Mouse (Mus musculus) cortical plate, adult 2 months (tissue): ENCODE measurements at regions not wholly inside any gene's neighbourhood (a gene's known extent, or its start where the extent isn't known, plus 50 kb on each side); places are given as distances from the start of the nearest gene placed in this dataset.

Source experiments
- CTCF ChIP-seq: fragments of 200-500 bp; IDR thresholded peaks from 2 replicates; pipeline ENCODE4 v1.5.1; 2011; ENCODE audit warnings: mild to moderate bottlenecking, control low read depth, low read length; ENCODE audit not compliant: insufficient read depth; ENCODE audit errors: extremely low read depth
- POLR2A ChIP-seq: fragments of 200-500 bp; IDR thresholded peaks from 2 replicates; pipeline ENCODE4 v1.6.1; 2011; ENCODE audit warnings: mild to moderate bottlenecking, low read length, control low read depth; ENCODE audit not compliant: insufficient read depth; ENCODE audit errors: extremely low read depth

DNA sequence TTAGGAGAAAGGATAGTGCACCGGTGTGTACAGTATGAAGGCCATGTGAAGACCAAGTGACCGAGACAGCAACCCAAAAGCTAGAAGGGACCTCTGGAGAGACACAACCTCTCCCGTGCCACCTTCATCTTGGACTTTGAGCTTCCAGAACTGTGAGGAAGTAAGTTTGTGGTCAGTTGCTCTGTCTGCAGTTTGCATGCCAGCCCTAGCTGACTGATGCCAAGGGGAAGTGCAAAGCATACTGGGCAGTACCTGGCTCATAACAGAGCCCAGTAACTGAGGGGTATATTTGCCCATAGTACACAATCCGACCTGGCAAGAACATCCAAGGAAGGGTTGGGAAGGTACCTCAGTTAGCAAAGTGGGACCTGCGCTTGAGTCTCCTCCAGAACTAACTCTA lies 249.3 kb upstream of the Stt3b start:
- TF ChIP-seq POLR2A, result no peak
- TF ChIP-seq CTCF, result no peak
